Mouse (Mus musculus) ES-E14 (cell line): ENCODE results near the gene Dut. TPM values are rescaled to one million over a fixed set of nuclear protein-coding genes. Genes with fewer than 3 reads are reported as not detected.

ENCODE experiments used
- DNase-seq: peaks from one replicate; pipeline ENCODE4 v3.0.0-alpha.2; 2013; ENCODE audit warnings: low read depth, low spot score
- H3K27ac ChIP-seq: 2 replicates; pipeline ENCODE4 v1.5.1; 2012; ENCODE audit warnings: low read depth, mild to moderate bottlenecking, low read length, moderate library complexity, mixed read lengths; ENCODE audit not compliant: poor library complexity, insufficient read depth, severe bottlenecking
- H3K36me3 ChIP-seq: 2 replicates; pipeline ENCODE4 v1.6.1; 2012; ENCODE audit warnings: mild to moderate bottlenecking, low read length, moderate library complexity, mixed read lengths; ENCODE audit not compliant: control insufficient read depth, poor library complexity, insufficient read depth, severe bottlenecking
- H3K4me1 ChIP-seq, 2 experiments: fragments of 150-350 bp in 1 of 2; sonication (generic) in 1 of 2; 2 replicates each; pipeline ENCODE4 v1.6.1; 2012; ENCODE audit warnings: low read length in 2 of 2, mild to moderate bottlenecking in 1 of 2, mixed read lengths in 1 of 2; ENCODE audit not compliant: control insufficient read depth in 2 of 2, insufficient read depth in 2 of 2, poor library complexity in 1 of 2
- H3K4me3 ChIP-seq, 2 experiments: fragments of 150-350 bp in 1 of 2; sonication (generic) in 1 of 2; 2 replicates each; pipeline ENCODE4 v1.5.1; 2012; ENCODE audit warnings: low read length in 2 of 2, low read depth in 1 of 2, mild to moderate bottlenecking in 1 of 2, mixed read lengths in 1 of 2; ENCODE audit not compliant: insufficient read depth in 1 of 2, poor library complexity in 1 of 2, severe bottlenecking in 1 of 2
- H3K9ac ChIP-seq: 2 replicates; pipeline ENCODE4 v1.6.1; 2012; ENCODE audit warnings: low read depth, mild to moderate bottlenecking, low read length, mixed read lengths; ENCODE audit not compliant: poor library complexity, insufficient read depth, severe bottlenecking
- H3K9me3 ChIP-seq: fragments of 150-350 bp; sonication (generic); 2 replicates; pipeline ENCODE4 v1.6.1; 2012; ENCODE audit warnings: low read depth, mild to moderate bottlenecking, low read length; ENCODE audit not compliant: control insufficient read depth, insufficient read depth
- CHD2 ChIP-seq: IDR thresholded peaks from 2 replicates; pipeline ENCODE4 v1.6.1; 2014; ENCODE audit warnings: mild to moderate bottlenecking, low read depth, low read length, inconsistent platforms
- HCFC1 ChIP-seq: IDR thresholded peaks from 2 replicates; pipeline ENCODE4 v1.6.1; 2012; ENCODE audit warnings: low read length, inconsistent platforms, borderline replicate concordance; ENCODE audit not compliant: insufficient read depth
- MAFK ChIP-seq: IDR thresholded peaks from 2 replicates; pipeline ENCODE4 v1.6.1; 2014; ENCODE audit warnings: mild to moderate bottlenecking, low read depth, low read length, inconsistent platforms; ENCODE audit not compliant: insufficient read depth
- ZC3H11A ChIP-seq: IDR thresholded peaks from 2 replicates; pipeline ENCODE4 v1.6.1; 2012; ENCODE audit warnings: low read depth, mild to moderate bottlenecking, inconsistent platforms, low read length, borderline replicate concordance
- ZNF384 ChIP-seq: IDR thresholded peaks from 2 replicates; pipeline ENCODE4 v1.6.1; 2012; ENCODE audit warnings: low read depth, low read length, inconsistent platforms
- in situ Hi-C, 2 experiments: fragments of 600-800 bp; cut with MboI; formaldehyde crosslinking; loops; one replicate each; pipeline ENCODE4 v1.15.1; 2025; ENCODE audit warnings: low sequenced_read_pairs in 2 of 2, inconsistent platforms in 1 of 2; ENCODE audit not compliant: unreplicated experiment in 2 of 2
- total RNA-seq: library from RNA; depleted of rRNA; stranded (reverse); fragments of 300-350 nt; gene quantifications from 2 replicates; pipeline ENCODE4 v1.2.3, GENCODE M21; 2012; rRNA removed

Gene Dut
- total RNA-seq, 1 experiment: 158 TPM

DNA sequence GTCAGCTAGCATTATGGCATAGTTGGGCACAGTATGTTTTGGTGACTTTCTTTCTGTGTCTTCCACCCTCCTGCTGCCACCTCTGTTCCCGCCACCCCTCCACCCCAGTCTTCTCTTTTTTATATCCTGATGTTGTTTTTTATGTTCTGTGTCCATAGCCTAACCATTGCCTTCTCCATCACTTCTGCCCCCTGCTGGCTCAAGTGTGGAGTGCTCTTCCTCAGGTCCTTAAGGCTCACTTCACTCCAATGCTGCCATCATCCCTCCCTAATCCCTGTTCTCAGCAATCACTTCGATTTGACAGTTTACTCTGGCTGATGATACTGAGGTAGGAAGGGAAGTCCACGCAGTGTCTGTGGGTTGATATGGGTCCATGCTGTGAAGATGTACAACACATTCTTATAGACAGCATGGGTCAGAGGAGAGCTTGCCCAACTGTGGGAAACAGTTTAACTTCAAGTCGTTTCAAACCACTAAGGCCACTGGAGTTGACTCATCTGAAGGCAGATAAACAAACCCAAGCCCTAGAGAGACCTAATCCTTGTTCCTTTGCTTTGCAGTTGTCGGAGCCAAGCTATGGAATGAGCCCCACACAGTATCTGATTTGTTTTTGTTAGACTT is 56.9 kb downstream of the Dut start:
- in situ Hi-C loops: no loop called here
- Histone ChIP-seq H3K4me3 (no peak overlapping the region), H3K9me3 (no peaks in the 10 kb centered on the region), H3K9ac (no peak overlapping the region), H3K36me3 (no peaks in the 10 kb centered on the region), H3K27ac (no peak overlapping the region), H3K4me1 (peaks cover 0 to 3% of the 10 kb centered on the region in 2 experiments; a peak in 1 of 4 replicates)
- TF ChIP-seq ZNF384 (no peak), ZC3H11A (no peak), CHD2 (no peak)
- peak; percentile 22 for DNase-seq

DNA sequence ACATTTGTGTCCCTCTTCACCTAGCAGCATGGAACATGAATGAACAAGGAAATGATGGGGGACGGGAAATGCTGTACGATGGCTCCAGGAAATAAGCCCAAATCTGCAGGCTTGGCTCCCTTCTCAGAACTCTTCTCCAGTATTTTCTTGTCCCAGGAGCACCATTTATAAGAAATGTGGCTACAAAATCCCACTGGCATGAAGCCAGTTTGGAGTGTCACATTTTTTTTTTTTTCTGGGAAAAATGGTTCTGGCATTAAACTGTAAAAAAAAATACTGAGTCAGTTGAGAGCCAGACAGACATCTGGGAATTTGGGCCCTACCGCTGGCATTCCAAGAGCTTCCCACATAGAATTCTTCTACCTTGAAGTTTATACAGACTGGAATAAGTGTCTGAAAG is 57.8 kb downstream of the Dut start:
- Histone ChIP-seq H3K36me3 (no peaks in the 10 kb centered on the region), H3K4me3 (no peak overlapping the region), H3K9me3 (no peaks in the 10 kb centered on the region), H3K27ac (no peak overlapping the region), H3K9ac (no peak overlapping the region), H3K4me1 (peaks cover 0 to 3% of the 10 kb centered on the region in 2 experiments; a peak in 1 of 4 replicates)
- TF ChIP-seq CHD2: no peak
- TF ChIP-seq ZC3H11A: no peak
- TF ChIP-seq ZNF384: no peak
- TF ChIP-seq HCFC1: no peak
- TF ChIP-seq MAFK: no peak
- in situ Hi-C loops: no loop called here
- DNase-seq: no peak

DNA sequence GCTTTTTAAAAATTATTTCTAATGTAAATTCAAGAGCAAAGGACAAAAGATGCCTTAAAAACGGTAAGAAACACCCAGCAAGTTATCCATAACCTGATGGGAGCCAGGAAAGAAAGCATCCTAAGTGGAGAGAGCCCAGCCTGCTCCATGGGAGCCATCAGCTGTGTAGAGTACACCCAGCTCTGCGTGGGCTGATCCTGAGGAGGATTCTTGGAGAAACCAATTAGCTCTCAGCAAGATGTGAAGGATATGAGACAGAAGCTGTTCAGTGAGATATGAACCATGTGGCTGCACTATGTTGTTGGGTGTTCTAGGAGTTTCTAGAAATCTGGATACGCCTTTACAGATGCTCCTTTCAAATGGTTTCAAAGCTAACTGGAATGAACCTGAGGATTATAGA is 58.7 kb downstream of the Dut start:
- no peak for TF ChIP-seq HCFC1
- no peak for TF ChIP-seq ZNF384
- TF ChIP-seq MAFK: no peak
- no peak for TF ChIP-seq CHD2
- no peak for TF ChIP-seq ZC3H11A
- DNase-seq: no peak
- in situ Hi-C loops: no loop called here
- Histone ChIP-seq H3K9ac (no peak overlapping the region), H3K36me3 (no peaks in the 10 kb centered on the region), H3K9me3 (no peaks in the 10 kb centered on the region), H3K27ac (no peak overlapping the region), H3K4me3 (no peak overlapping the region), H3K4me1 (peaks cover 0 to 3% of the 10 kb centered on the region in 2 experiments; a peak in 1 of 4 replicates)

Other genes starting within 250 kb of the Dut start
- gene Slc24a5, start 179.1 kb upstream of the Dut start, total RNA-seq: 0.90 and 1.7 TPM in 2 replicates
- gene Myef2, start 123.5 kb upstream of the Dut start, total RNA-seq: 60.8 and 73.4 TPM in 2 replicates
- not detected in 2 replicates for gene Ctxn2, start 110.5 kb upstream of the Dut start, total RNA-seq
- 0.04 TPM in 1 of 2 replicates, not detected in the other for gene Slc12a1, start 94.7 kb upstream of the Dut start, total RNA-seq